In the genomic region with DNA sequence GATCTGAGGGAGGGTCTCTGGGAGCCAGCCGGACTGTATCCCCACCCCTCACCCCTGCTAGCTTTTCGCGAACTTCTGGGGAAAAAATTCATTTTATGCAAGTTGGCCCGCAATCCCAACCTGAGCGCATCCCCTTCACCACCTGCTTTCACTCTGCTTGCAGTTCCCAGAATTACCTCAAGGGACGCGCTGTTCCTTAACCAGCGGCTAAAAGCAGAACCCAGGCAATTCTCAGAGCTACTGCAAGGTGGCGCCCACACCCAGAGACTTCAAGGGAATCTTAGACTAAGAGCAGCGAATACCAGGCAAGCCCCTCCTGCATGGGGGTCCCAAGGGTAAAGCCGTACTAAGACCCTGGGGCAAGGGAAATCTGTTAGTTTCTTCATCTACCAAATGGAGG, we compare ENCODE assay signal across 7 mouse cellular contexts. TPM values are rescaled to one million over a fixed set of nuclear protein-coding genes. Genes with fewer than 3 reads are reported as not detected.
DNase-seq lines count a peak whose midpoint lies in the region; ATAC-seq and TF ChIP-seq lines count a peak whose summit lies in the region.

No protein-coding gene starts in this region.

- peaks cover 22% of the 10 kb centered on the region for H3K4me1 ChIP-seq in kidney, postnatal 0 days (replicated peaks; ENCODE audit: insufficient read depth, low read length)
- peaks cover 17% of the 10 kb centered on the region for H3K4me1 ChIP-seq in lung, adult 2 months (ENCODE audit: control insufficient read depth, insufficient read depth, low read length)

- no peaks in the 10 kb centered on the region for H3K9me3 ChIP-seq in kidney, postnatal 0 days (replicated peaks; ENCODE audit: low read length)

- peaks cover 29% of the 10 kb centered on the region for H3K27me3 ChIP-seq in kidney, postnatal 0 days (ENCODE audit: insufficient read depth, low read length)

- DNase-seq in urinary bladder, adult 18-20 months (ENCODE audit: low spot score in 2 of 2) = peak; percentile 61 to 66
- DNase-seq in urinary bladder, postnatal 10 days (ENCODE audit: low spot score) = no peak
- DNase-seq in brain, embryonic 14.5 days (ENCODE audit: low read depth) = peak; percentile 95
- DNase-seq in forelimb bud, embryonic 11.5 days (ENCODE audit: low read depth, low spot score) = peak; percentile 81
- DNase-seq in kidney, postnatal 0 days (ENCODE audit: low spot score) = peak; percentile 97
- peak; percentile 76 for DNase-seq in lung, adult 2 months
- peak; percentile 66 to 69 for DNase-seq in right cerebral cortex, postnatal 36 days (ENCODE audit: low spot score in 2 of 2)

- H3K4me3 ChIP-seq in kidney, postnatal 0 days (replicated peaks; ENCODE audit: low read depth, low read length) = no peak overlapping the region
- no peak overlapping the region for H3K4me3 ChIP-seq in lung, adult 2 months (replicated peaks; ENCODE audit: extremely low read depth, low read depth, low read length)

- H3K9ac ChIP-seq in kidney, postnatal 0 days (ENCODE audit: low read depth, low read length) = no peak overlapping the region

- TF ChIP-seq CTCF in brain, embryonic 14.5 days (IDR thresholded peaks at IDR 0.05; ENCODE audit: borderline replicate concordance, extremely low read depth, insufficient read depth, insufficient read length) = peak; percentile 98
- peak; percentile 98 for TF ChIP-seq CTCF in kidney, postnatal 0 days (IDR thresholded peaks at IDR 0.05; ENCODE audit: low read depth)
- TF ChIP-seq CTCF in lung, adult 2 months (IDR thresholded peaks at IDR 0.05; ENCODE audit: insufficient read depth, low read length) = peak; percentile 98

- 5% methylated on average over 11 of the region's 11 CpGs for WGBS in kidney, postnatal 0 days
- WGBS in lung, adult 2 months = 5% methylated on average over 11 of the region's 11 CpGs

- no peak overlapping the region for H3K4me2 ChIP-seq in kidney, postnatal 0 days (ENCODE audit: low read length)

- H3K27ac ChIP-seq in kidney, postnatal 0 days = no peak overlapping the region

- ATAC-seq in kidney, postnatal 0 days (replicated peaks; ENCODE audit: low FRiP score, low read depth) = no peak

- no peak for TF ChIP-seq POLR2A in brain, embryonic 14.5 days (IDR thresholded peaks at IDR 0.05; ENCODE audit: borderline replicate concordance, extremely low read depth, insufficient read depth, insufficient read length, poor library complexity, severe bottlenecking)
- no peak for TF ChIP-seq POLR2A in lung, adult 2 months (IDR thresholded peaks at IDR 0.05; ENCODE audit: borderline replicate concordance, extremely low read depth, low read depth, low read length)

- no peaks in the 10 kb centered on the region for H3K36me3 ChIP-seq in kidney, postnatal 0 days (ENCODE audit: insufficient read depth, low read length)

RNA-seq across cellular contexts. Expression of a gene that starts 2.2 kb away (rescaled TPM):
- 58.7 and 59.7 TPM in 2 replicates for polyA plus RNA-seq in brain, embryonic 14.5 days (2012; rRNA removed)
- 49.3 and 50.8 TPM in 2 replicates for polyA plus RNA-seq in kidney, postnatal 0 days (2015; fragmentation: Nextera tagmentation; extraction: Ambion mirVana)
- polyA plus RNA-seq in lung, adult 2 months (2012; rRNA removed) = 81.2 and 88.3 TPM in 2 replicates

RNA-seq across cellular contexts. Expression of a gene that starts 6.9 kb away (rescaled TPM):
- polyA plus RNA-seq in brain, embryonic 14.5 days (2012; rRNA removed) = 2.2 and 2.5 TPM in 2 replicates
- polyA plus RNA-seq in kidney, postnatal 0 days (2015; fragmentation: Nextera tagmentation; extraction: Ambion mirVana) = 0.11 TPM in 1 of 2 replicates, not detected in the other
- 9.7 and 11.3 TPM in 2 replicates for polyA plus RNA-seq in lung, adult 2 months (2012; rRNA removed)

RNA-seq across cellular contexts. Expression of a gene that starts 23.8 kb away (rescaled TPM):
- polyA plus RNA-seq in brain, embryonic 14.5 days (2012; rRNA removed) = 38.1 and 45.9 TPM in 2 replicates
- 51.7 and 52.9 TPM in 2 replicates for polyA plus RNA-seq in kidney, postnatal 0 days (2015; fragmentation: Nextera tagmentation; extraction: Ambion mirVana)
- polyA plus RNA-seq in lung, adult 2 months (2012; rRNA removed) = 31.9 and 36.8 TPM in 2 replicates

RNA-seq across cellular contexts. Expression of a gene that starts 46.4 kb away (rescaled TPM):
- 32.9 and 36.3 TPM in 2 replicates for polyA plus RNA-seq in brain, embryonic 14.5 days (2012; rRNA removed)
- polyA plus RNA-seq in kidney, postnatal 0 days (2015; fragmentation: Nextera tagmentation; extraction: Ambion mirVana) = 8.7 and 10.6 TPM in 2 replicates
- 16.9 and 21.5 TPM in 2 replicates for polyA plus RNA-seq in lung, adult 2 months (2012; rRNA removed)

RNA-seq across cellular contexts. Expression of a gene that starts 49.9 kb away (rescaled TPM):
- polyA plus RNA-seq in brain, embryonic 14.5 days (2012; rRNA removed) = 70.4 and 84.9 TPM in 2 replicates
- polyA plus RNA-seq in kidney, postnatal 0 days (2015; fragmentation: Nextera tagmentation; extraction: Ambion mirVana) = 31.4 and 37.8 TPM in 2 replicates
- 33.5 and 34.7 TPM in 2 replicates for polyA plus RNA-seq in lung, adult 2 months (2012; rRNA removed)
